Mouse (Mus musculus) liver, embryonic 14.5 days (tissue): ENCODE measurements at regions not wholly inside any gene's neighbourhood (a gene's known extent, or its start where the extent isn't known, plus 50 kb on each side); places are given as distances from the start of the nearest gene placed in this dataset.
A peak's percentile ranks its signal among the peaks of the same experiment; 100 is the strongest.

Experiments
- ATAC-seq: fragments of 200-750 bp; cut with Nextera tagmentation; 2 replicates; pipeline ENCODE4 v1.8.0; 2017; ENCODE audit warnings: moderate number of reproducible peaks, mild to moderate bottlenecking, moderate library complexity; ENCODE audit not compliant: insufficient read depth
- DNase-seq, 3 experiments: peaks; one replicate each; pipeline ENCODE4 v3.0.0-alpha.2; 2012 to 2013; ENCODE audit warnings: low read depth in 3 of 3, low spot score in 3 of 3
- H3K27ac ChIP-seq: fragments of 300-500 bp; sonication (generic); 2 replicates; pipeline ENCODE4 v1.5.1; 2014; ENCODE audit warnings: moderate library complexity, mild to moderate bottlenecking, control low read depth, inconsistent platforms
- H3K27me3 ChIP-seq: fragments of 300-500 bp; sonication (generic); 2 replicates; pipeline ENCODE4 v1.6.1; 2014; ENCODE audit warnings: mild to moderate bottlenecking, low read length, moderate library complexity; ENCODE audit not compliant: control insufficient read depth, insufficient read depth
- H3K36me3 ChIP-seq: fragments of 300-500 bp; sonication (generic); replicated peaks from 2 replicates; pipeline ENCODE4 v1.6.1; 2014; ENCODE audit warnings: low read depth; ENCODE audit not compliant: control insufficient read depth, insufficient read depth
- H3K4me1 ChIP-seq, 2 experiments: fragments of 200-500 bp in 1 of 2; fragments of 300-500 bp in 1 of 2; sonication (generic) in 1 of 2; replicated peaks; 2 replicates each; pipeline ENCODE4 v1.6.1; 2012 to 2014; ENCODE audit warnings: antibody characterized with exemption in 1 of 2, inconsistent platforms in 1 of 2, low read length in 1 of 2; ENCODE audit not compliant: control insufficient read depth in 2 of 2, insufficient read depth in 2 of 2
- H3K4me2 ChIP-seq: fragments of 300-500 bp; sonication (generic); 2 replicates; pipeline ENCODE4 v1.6.1; 2014; ENCODE audit warnings: low read depth, mild to moderate bottlenecking, control low read depth, moderate library complexity
- H3K4me3 ChIP-seq, 2 experiments: fragments of 200-500 bp in 1 of 2; fragments of 300-500 bp in 1 of 2; sonication (generic) in 1 of 2; 2 replicates each; pipeline ENCODE4 v1.5.1; 2012 to 2014; ENCODE audit warnings: low read depth in 2 of 2, low read length in 2 of 2, mild to moderate bottlenecking in 2 of 2, control low read depth in 1 of 2, inconsistent platforms in 1 of 2, moderate library complexity in 1 of 2; ENCODE audit not compliant: insufficient read depth in 1 of 2
- H3K9ac ChIP-seq: fragments of 300-500 bp; sonication (generic); replicated peaks from 2 replicates; pipeline ENCODE4 v1.6.1; 2014; ENCODE audit warnings: mild to moderate bottlenecking, control low read depth, moderate library complexity
- H3K9me3 ChIP-seq: fragments of 300-500 bp; sonication (generic); 2 replicates; pipeline ENCODE4 v1.6.1; 2016; ENCODE audit warnings: low read length, mixed read lengths; ENCODE audit not compliant: control insufficient read depth
- CTCF ChIP-seq: IDR thresholded peaks from 2 replicates; pipeline ENCODE4 v1.5.1; 2016; ENCODE audit warnings: antibody characterized with exemption, low read depth, control low read depth
- EP300 ChIP-seq: IDR thresholded peaks from 2 replicates; pipeline ENCODE4 v1.6.1; 2016; ENCODE audit warnings: antibody characterized with exemption, low read depth
- WGBS: fragments of 180-500 bp; shearing (Covaris S2); extraction: QIAGEN DNeasy Blood & Tissue Kit; methylation state at CpG from one replicate; pipeline ENCODE4 v1.1.7; 2014; ENCODE audit not compliant: insufficient replicate concordance; 5-methylcytosine and 5-hydroxymethylcytosine counted together

DNA sequence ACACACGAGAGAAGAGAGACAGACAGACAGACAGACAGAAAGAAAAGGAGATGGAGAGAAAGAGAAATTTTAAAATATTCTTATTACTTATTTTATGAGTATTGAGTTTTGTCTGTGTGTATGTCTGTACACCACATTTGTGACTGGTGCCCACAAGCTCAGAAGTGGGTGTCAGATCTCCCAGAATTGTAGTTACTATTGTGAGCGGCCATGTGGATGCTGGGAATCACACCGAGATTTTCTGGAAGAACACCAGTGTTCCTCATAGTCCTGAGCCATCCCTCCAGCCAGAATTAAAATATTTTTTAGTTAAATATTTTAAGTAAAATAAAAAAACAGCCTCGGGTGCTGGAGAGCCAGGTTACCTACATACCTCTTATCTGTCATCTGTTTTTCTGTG is 110.6 kb upstream of the Med13l start:
- no peak for TF ChIP-seq CTCF
- TF ChIP-seq EP300 = no peak
- 63% methylated on average over 4 of the region's 4 CpGs for WGBS
- Histone ChIP-seq H3K4me1 (peaks cover 15 to 16% of the 10 kb centered on the region in 2 experiments), H3K4me2 (no peak overlapping the region), H3K36me3 (no peaks in the 10 kb centered on the region), H3K9me3 (no peaks in the 10 kb centered on the region), H3K27ac (no peak overlapping the region), H3K4me3 (no peak overlapping the region), H3K27me3 (peaks cover 4% of the 10 kb centered on the region; the same call in 1 of the 2 replicates), H3K9ac (no peak overlapping the region)
- ATAC-seq = no peak
- no peak for DNase-seq

DNA sequence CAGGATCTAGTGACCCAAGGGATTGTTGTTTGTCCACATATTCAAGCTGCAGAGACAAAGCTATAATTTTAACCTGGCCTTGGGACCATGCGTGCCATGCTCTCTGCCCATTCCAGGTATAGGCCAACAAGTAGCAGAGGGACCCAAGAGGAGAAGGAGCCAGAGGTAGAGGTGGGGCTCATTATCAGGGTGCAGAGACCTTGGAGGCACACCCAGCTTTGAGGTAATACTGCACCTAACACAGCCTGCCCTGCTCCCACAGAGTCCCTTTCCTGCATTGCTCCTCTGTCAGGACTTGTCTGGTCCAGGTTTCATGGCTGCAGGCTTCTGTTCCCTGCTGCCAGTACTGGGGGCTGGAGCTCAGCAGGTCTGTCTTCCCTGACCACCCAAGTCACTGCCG is 108.4 kb upstream of the Med13l start:
- no peak for TF ChIP-seq CTCF
- no peak for TF ChIP-seq EP300
- H3K27ac ChIP-seq = no peak overlapping the region
- no peak overlapping the region for H3K4me3 ChIP-seq
- ATAC-seq (peak; percentile 52; the same call in 1 of the 2 replicates), DNase-seq (no peak)
- H3K4me2 ChIP-seq = no peak overlapping the region
- H3K9me3 ChIP-seq = no peaks in the 10 kb centered on the region
- no peaks in the 10 kb centered on the region; the same call in 1 of the 2 replicates for H3K27me3 ChIP-seq
- H3K4me1 ChIP-seq = peaks cover 15 to 16% of the 10 kb centered on the region in 2 experiments
- 74% methylated on average over 2 of the region's 2 CpGs for WGBS
- H3K36me3 ChIP-seq = no peaks in the 10 kb centered on the region
- no peak overlapping the region for H3K9ac ChIP-seq

DNA sequence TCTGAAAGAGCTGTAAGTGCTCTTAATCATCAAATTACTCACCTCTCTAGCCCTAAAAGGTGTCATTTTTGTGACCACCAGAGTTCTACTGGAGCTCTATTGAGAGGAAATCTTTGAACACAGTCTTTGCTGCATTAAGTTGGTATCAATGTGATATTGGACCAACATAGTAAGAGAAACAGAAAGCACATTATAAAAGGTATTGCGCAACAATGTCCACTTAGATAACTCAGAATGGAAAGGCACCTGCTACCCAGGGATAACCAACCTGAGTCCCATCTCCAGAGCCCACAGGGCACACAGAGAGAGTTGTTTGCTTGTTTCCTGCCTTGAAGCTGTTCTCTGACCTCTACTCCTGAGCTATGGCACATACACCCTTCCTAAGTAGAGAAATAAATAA is 106.4 kb upstream of the Med13l start:
- no peak overlapping the region for H3K4me3 ChIP-seq
- 82% methylated on average over 1 of the region's 1 CpGs for WGBS
- TF ChIP-seq EP300 (no peak), CTCF (no peak)

DNA sequence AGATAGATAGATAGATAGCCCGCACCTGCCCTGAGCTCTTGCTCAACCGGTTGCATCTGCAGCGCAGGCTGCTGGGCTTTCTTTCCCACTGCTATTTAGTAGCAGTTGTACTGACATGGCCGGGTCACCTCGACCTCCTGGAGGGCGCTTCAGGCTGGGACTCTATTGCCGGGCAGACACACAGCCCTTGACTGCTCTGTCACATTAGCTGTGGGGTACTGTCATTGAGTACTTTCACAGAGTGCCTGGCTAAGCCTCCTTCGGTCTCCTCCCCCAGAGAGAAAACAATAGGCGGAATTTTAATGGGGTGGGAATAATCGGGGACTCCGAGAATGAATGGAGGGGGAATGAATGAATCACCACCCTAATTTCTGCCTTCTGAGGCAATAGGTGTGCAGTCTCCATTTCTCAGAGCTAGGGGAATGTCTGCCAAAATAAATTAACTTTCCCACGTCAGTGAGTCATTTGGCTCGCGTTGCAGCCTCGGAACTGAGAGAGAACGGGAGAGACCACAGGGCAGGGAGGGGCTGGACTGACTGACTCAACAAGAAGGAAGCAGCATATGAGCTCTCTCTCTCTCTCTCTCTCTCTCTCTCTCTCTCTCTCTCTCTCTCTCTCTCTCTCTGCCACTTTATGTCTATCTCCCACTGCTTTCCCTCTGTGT is 101.6 kb upstream of the Med13l start:
- peak overlapping the region; percentile 2 to 7; a peak in 3 of 4 replicates for H3K4me3 ChIP-seq
- H3K27ac ChIP-seq = no peak overlapping the region
- TF ChIP-seq EP300 = no peak
- TF ChIP-seq CTCF = no peak
- DNase-seq (no peak), ATAC-seq (0 out of 2 replicates have a peak, but pooled peaks have one; percentile 32)
- peaks cover 28% of the 10 kb centered on the region for H3K27me3 ChIP-seq
- H3K36me3 ChIP-seq = no peaks in the 10 kb centered on the region
- H3K4me1 ChIP-seq = peaks cover 6 to 7% of the 10 kb centered on the region in 2 experiments; a peak in 3 of 4 replicates
- 8% methylated on average over 16 of the region's 16 CpGs for WGBS
- no peaks in the 10 kb centered on the region for H3K9me3 ChIP-seq
- H3K9ac ChIP-seq = peak overlapping the region; percentile 0; the same call in 1 of the 2 replicates
- H3K4me2 ChIP-seq = peak overlapping the region; percentile 49

More for the DNA sequence above, 106.4 kb upstream of the Med13l start:
- H3K4me2 ChIP-seq = no peak overlapping the region
- DNase-seq (no peak), ATAC-seq (no peak)
- no peaks in the 10 kb centered on the region for H3K9me3 ChIP-seq
- H3K4me1 ChIP-seq = peaks cover 15 to 16% of the 10 kb centered on the region in 2 experiments
- peaks cover 6% of the 10 kb centered on the region for H3K27me3 ChIP-seq
- H3K27ac ChIP-seq = no peak overlapping the region
- no peaks in the 10 kb centered on the region for H3K36me3 ChIP-seq
- no peak overlapping the region for H3K9ac ChIP-seq

DNA sequence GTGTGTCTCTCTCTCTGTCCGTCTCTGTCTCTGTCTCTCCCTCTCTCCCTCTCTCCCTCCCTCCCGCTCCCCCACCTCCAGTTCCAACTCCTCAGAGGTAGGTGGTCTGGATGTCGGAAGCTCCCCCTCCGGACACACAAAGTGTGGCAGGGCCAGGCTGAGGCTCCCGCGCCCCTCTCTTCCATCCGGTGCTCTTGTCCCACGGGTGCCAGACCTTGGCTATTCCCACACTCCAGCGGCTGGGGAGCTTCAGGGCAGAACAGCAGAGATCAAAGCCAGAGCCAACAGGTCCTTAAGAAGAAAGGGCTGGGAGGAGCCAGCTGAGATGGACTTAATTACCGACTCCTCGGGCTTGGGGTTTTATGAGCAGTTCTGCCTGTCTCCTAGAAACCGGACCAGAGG is 101.1 kb upstream of the Med13l start:
- DNase-seq (no peak), ATAC-seq (no peak; the same call in 1 of the 2 replicates)
- H3K36me3 ChIP-seq = no peaks in the 10 kb centered on the region
- peaks cover 6 to 8% of the 10 kb centered on the region in 2 experiments for H3K4me1 ChIP-seq
- peaks cover 32% of the 10 kb centered on the region for H3K27me3 ChIP-seq
- TF ChIP-seq EP300 = no peak
- no peak for TF ChIP-seq CTCF
- H3K4me3 ChIP-seq = peak overlapping the region in 1 of 2 experiments; percentile 7; a peak in 1 of 4 replicates
- H3K4me2 ChIP-seq = peak overlapping the region; percentile 49
- H3K9ac ChIP-seq = peak overlapping the region; percentile 1; the same call in 1 of the 2 replicates
- 8% methylated on average over 12 of the region's 12 CpGs for WGBS
- H3K27ac ChIP-seq = no peak overlapping the region
- H3K9me3 ChIP-seq = no peaks in the 10 kb centered on the region
